Mouse (Mus musculus): ENCODE data around the gene Smg6. TPM values are rescaled to one million over a fixed set of nuclear protein-coding genes. Genes with fewer than 3 reads are reported as not detected.

Gene Smg6
- polyA plus RNA-seq, 1 experiment from 2014 or later = 12.9 TPM

GRCm38 (mm10) chr11:74897678-74898516 lies 27.7 kb upstream of the Smg6 start, which contains the start of gene Tsr1:
Gene Tsr1 (plus strand): TSS chr11:74898071.
- WGBS = under 1% methylated on average over 54 of the region's 54 CpGs
- ATAC-seq = peak; percentile 89
- Histone ChIP-seq H3K9me3 (replicated peaks; ENCODE audit: control insufficient read depth, low read length) (no peaks in the 10 kb centered on the region), H3K4me3 (ENCODE audit: low read depth, low read length) (peak within 1 kb of the TSS; percentile 83), H3K4me2 (ENCODE audit: low read length) (peak within 1 kb of the TSS; percentile 77), H3K27me3 (replicated peaks; ENCODE audit: control insufficient read depth, insufficient read depth, low read length) (no peaks in the 10 kb centered on the region), H3K36me3 (ENCODE audit: control insufficient read depth, insufficient read depth, low read length) (peaks cover 34% of the 10 kb centered on the region), H3K4me1 (ENCODE audit: control insufficient read depth, insufficient read depth, low read length) (peaks cover 3% of the 10 kb centered on the region; the same call in 1 of the 2 replicates), H3K9ac (ENCODE audit: low read length) (peak within 1 kb of the TSS; percentile 78), H3K27ac (ENCODE audit: low read depth, low read length) (peak within 1 kb of the TSS; percentile 84)
- peak; percentile 96 for DNase-seq (ENCODE audit: low spot score)

GRCm38 (mm10) chr11:74898517-74898827 lies 27.2 kb upstream of the Smg6 start:
- Histone ChIP-seq H3K9ac (ENCODE audit: low read length) (peak overlapping the region; percentile 78), H3K9me3 (replicated peaks; ENCODE audit: control insufficient read depth, low read length) (no peaks in the 10 kb centered on the region), H3K36me3 (ENCODE audit: control insufficient read depth, insufficient read depth, low read length) (peaks cover 40% of the 10 kb centered on the region), H3K4me1 (ENCODE audit: control insufficient read depth, insufficient read depth, low read length) (peaks cover 3% of the 10 kb centered on the region; the same call in 1 of the 2 replicates), H3K4me3 (ENCODE audit: low read depth, low read length) (peak overlapping the region; percentile 83), H3K27ac (ENCODE audit: low read depth, low read length) (peak overlapping the region; percentile 84; the same call in 1 of the 2 replicates), H3K27me3 (replicated peaks; ENCODE audit: control insufficient read depth, insufficient read depth, low read length) (no peaks in the 10 kb centered on the region), H3K4me2 (ENCODE audit: low read length) (peak overlapping the region; percentile 77)
- ATAC-seq (no peak), DNase-seq (ENCODE audit: low spot score) (no peak)
- 0% methylated on average over 7 of the region's 7 CpGs for WGBS

- H3K9me3 ChIP-seq (replicated peaks; ENCODE audit: control insufficient read depth, low read length) = no peaks in the 10 kb centered on the region
Measured at GRCm38 (mm10) chr11:74901555-74901954, 24.1 kb upstream of the Smg6 start.

GRCm38 (mm10) chr11:74902416-74902815 lies 23.2 kb upstream of the Smg6 start:
- Histone ChIP-seq H3K4me1 (ENCODE audit: control insufficient read depth, insufficient read depth, low read length) (peaks cover 3% of the 10 kb centered on the region; the same call in 1 of the 2 replicates), H3K9me3 (replicated peaks; ENCODE audit: control insufficient read depth, low read length) (no peaks in the 10 kb centered on the region), H3K27me3 (replicated peaks; ENCODE audit: control insufficient read depth, insufficient read depth, low read length) (no peaks in the 10 kb centered on the region), H3K4me2 (ENCODE audit: low read length) (no peak overlapping the region), H3K9ac (ENCODE audit: low read length) (no peak overlapping the region), H3K36me3 (ENCODE audit: control insufficient read depth, insufficient read depth, low read length) (peaks cover 79% of the 10 kb centered on the region), H3K27ac (ENCODE audit: low read depth, low read length) (no peak overlapping the region), H3K4me3 (ENCODE audit: low read depth, low read length) (no peak overlapping the region)
- 94% methylated on average over 5 of the region's 5 CpGs for WGBS
- DNase-seq (ENCODE audit: low spot score) (no peak), ATAC-seq (no peak)

More at GRCm38 (mm10) chr11:74901555-74901954, 24.1 kb upstream of the Smg6 start:
- no peaks in the 10 kb centered on the region for H3K27me3 ChIP-seq (replicated peaks; ENCODE audit: control insufficient read depth, insufficient read depth, low read length)
- H3K27ac ChIP-seq (ENCODE audit: low read depth, low read length) = no peak overlapping the region
- H3K4me1 ChIP-seq (ENCODE audit: control insufficient read depth, insufficient read depth, low read length) = peaks cover 3% of the 10 kb centered on the region; the same call in 1 of the 2 replicates
- H3K9ac ChIP-seq (ENCODE audit: low read length) = no peak overlapping the region
- DNase-seq (ENCODE audit: low spot score) (no peak), ATAC-seq (no peak)
- 93% methylated on average over 6 of the region's 6 CpGs for WGBS
- peaks cover 70% of the 10 kb centered on the region for H3K36me3 ChIP-seq (ENCODE audit: control insufficient read depth, insufficient read depth, low read length)
- H3K4me3 ChIP-seq (ENCODE audit: low read depth, low read length) = no peak overlapping the region
- H3K4me2 ChIP-seq (ENCODE audit: low read length) = no peak overlapping the region

GRCm38 (mm10) chr11:74907850-74908249 lies 17.8 kb upstream of the Smg6 start:
- Histone ChIP-seq H3K4me1 (ENCODE audit: control insufficient read depth, insufficient read depth, low read length) (no peaks in the 10 kb centered on the region), H3K27me3 (replicated peaks; ENCODE audit: control insufficient read depth, insufficient read depth, low read length) (no peaks in the 10 kb centered on the region), H3K27ac (ENCODE audit: low read depth, low read length) (no peak overlapping the region), H3K36me3 (ENCODE audit: control insufficient read depth, insufficient read depth, low read length) (peaks cover 72% of the 10 kb centered on the region), H3K4me2 (ENCODE audit: low read length) (no peak overlapping the region), H3K4me3 (ENCODE audit: low read depth, low read length) (no peak overlapping the region), H3K9ac (ENCODE audit: low read length) (no peak overlapping the region), H3K9me3 (replicated peaks; ENCODE audit: control insufficient read depth, low read length) (no peaks in the 10 kb centered on the region)
- ATAC-seq = no peak
- WGBS = 97% methylated on average over 6 of the region's 6 CpGs
- DNase-seq (ENCODE audit: low spot score) = no peak

- Histone ChIP-seq H3K36me3 (ENCODE audit: control insufficient read depth, insufficient read depth, low read length) (peaks cover 63% of the 10 kb centered on the region), H3K4me3 (ENCODE audit: low read depth, low read length) (no peak overlapping the region), H3K9ac (ENCODE audit: low read length) (no peak overlapping the region), H3K4me2 (ENCODE audit: low read length) (no peak overlapping the region), H3K4me1 (ENCODE audit: control insufficient read depth, insufficient read depth, low read length) (no peaks in the 10 kb centered on the region), H3K27ac (ENCODE audit: low read depth, low read length) (no peak overlapping the region), H3K27me3 (replicated peaks; ENCODE audit: control insufficient read depth, insufficient read depth, low read length) (no peaks in the 10 kb centered on the region), H3K9me3 (replicated peaks; ENCODE audit: control insufficient read depth, low read length) (no peaks in the 10 kb centered on the region)
- DNase-seq (ENCODE audit: low spot score) (no peak), ATAC-seq (no peak)
- WGBS = 81% methylated on average over 12 of the region's 12 CpGs
Measured at GRCm38 (mm10) chr11:74908618-74909399, 16.8 kb upstream of the Smg6 start.

- 94% methylated on average over 4 of the region's 4 CpGs for WGBS
- no peak for DNase-seq (ENCODE audit: low spot score)
Measured at GRCm38 (mm10) chr11:74909978-74910377, 15.6 kb upstream of the Smg6 start.

GRCm38 (mm10) chr11:74912492-74912891 lies 13.1 kb upstream of the Smg6 start:
- WGBS = 84% methylated on average over 3 of the region's 3 CpGs
- Histone ChIP-seq H3K9ac (ENCODE audit: low read length) (no peak overlapping the region), H3K27me3 (replicated peaks; ENCODE audit: control insufficient read depth, insufficient read depth, low read length) (no peaks in the 10 kb centered on the region), H3K9me3 (replicated peaks; ENCODE audit: control insufficient read depth, low read length) (no peaks in the 10 kb centered on the region), H3K4me1 (ENCODE audit: control insufficient read depth, insufficient read depth, low read length) (no peaks in the 10 kb centered on the region), H3K27ac (ENCODE audit: low read depth, low read length) (no peak overlapping the region), H3K36me3 (ENCODE audit: control insufficient read depth, insufficient read depth, low read length) (peaks cover 27% of the 10 kb centered on the region), H3K4me2 (ENCODE audit: low read length) (no peak overlapping the region), H3K4me3 (ENCODE audit: low read depth, low read length) (no peak overlapping the region)
- no peak for ATAC-seq
- no peak for DNase-seq (ENCODE audit: low spot score)

More at GRCm38 (mm10) chr11:74909978-74910377, 15.6 kb upstream of the Smg6 start:
- no peak for ATAC-seq
- H3K4me3 ChIP-seq (ENCODE audit: low read depth, low read length) = no peak overlapping the region
- no peaks in the 10 kb centered on the region for H3K27me3 ChIP-seq (replicated peaks; ENCODE audit: control insufficient read depth, insufficient read depth, low read length)
- H3K9me3 ChIP-seq (replicated peaks; ENCODE audit: control insufficient read depth, low read length) = no peaks in the 10 kb centered on the region
- no peak overlapping the region for H3K4me2 ChIP-seq (ENCODE audit: low read length)
- H3K36me3 ChIP-seq (ENCODE audit: control insufficient read depth, insufficient read depth, low read length) = peaks cover 51% of the 10 kb centered on the region
- no peak overlapping the region for H3K27ac ChIP-seq (ENCODE audit: low read depth, low read length)
- no peaks in the 10 kb centered on the region for H3K4me1 ChIP-seq (ENCODE audit: control insufficient read depth, insufficient read depth, low read length)
- H3K9ac ChIP-seq (ENCODE audit: low read length) = no peak overlapping the region

All from forebrain, embryonic 14.5 days (tissue).